Mouse (Mus musculus) lung, postnatal 0 days (tissue): ENCODE measurements around the gene Alg3. TPM values are rescaled to one million over a fixed set of nuclear protein-coding genes. Genes with fewer than 3 reads are reported as not detected.
A peak's percentile ranks its signal among the peaks of the same experiment; 100 is the strongest.

Source experiments
- ATAC-seq: fragments of 200-750 bp; cut with Nextera tagmentation; 2 replicates; pipeline ENCODE4 v1.8.0; 2017; ENCODE audit warnings: moderate library complexity
- DNase-seq: peaks from one replicate; pipeline ENCODE4 v3.0.0-alpha.2; 2016; ENCODE audit warnings: low spot score
- H3K27ac ChIP-seq: fragments of 300-500 bp; sonication (generic); 2 replicates; pipeline ENCODE4 v1.5.1; 2014; ENCODE audit warnings: antibody characterized with exemption, mild to moderate bottlenecking, low read length, mixed read lengths
- H3K27me3 ChIP-seq: fragments of 300-500 bp; sonication (generic); replicated peaks from 2 replicates; pipeline ENCODE4 v1.6.1; 2014; ENCODE audit warnings: low read length, mixed read lengths; ENCODE audit not compliant: insufficient read depth
- H3K36me3 ChIP-seq: fragments of 300-500 bp; sonication (generic); 2 replicates; pipeline ENCODE4 v1.6.1; 2014; ENCODE audit warnings: low read length, mixed read lengths; ENCODE audit not compliant: insufficient read depth
- H3K4me1 ChIP-seq: fragments of 300-500 bp; sonication (generic); 2 replicates; pipeline ENCODE4 v1.6.1; 2014; ENCODE audit warnings: antibody characterized with exemption, low read depth, low read length, mixed read lengths; ENCODE audit not compliant: insufficient read depth
- H3K4me2 ChIP-seq: fragments of 300-500 bp; sonication (generic); replicated peaks from 2 replicates; pipeline ENCODE4 v1.6.1; 2014; ENCODE audit warnings: low read depth, mild to moderate bottlenecking, low read length, moderate library complexity, mixed read lengths
- H3K4me3 ChIP-seq: fragments of 300-500 bp; sonication (generic); 2 replicates; pipeline ENCODE4 v1.5.1; 2014; ENCODE audit warnings: low read depth, low read length
- H3K9ac ChIP-seq: fragments of 300-500 bp; sonication (generic); replicated peaks from 2 replicates; pipeline ENCODE4 v1.6.1; 2014; ENCODE audit warnings: low read depth, mild to moderate bottlenecking
- H3K9me3 ChIP-seq: fragments of 300-500 bp; sonication (generic); 2 replicates; pipeline ENCODE4 v1.6.1; 2016; ENCODE audit warnings: low read length, mixed read lengths
- CTCF ChIP-seq: IDR thresholded peaks from 2 replicates; pipeline ENCODE4 v1.5.1; 2016; ENCODE audit warnings: antibody characterized with exemption, mild to moderate bottlenecking
- EP300 ChIP-seq: IDR thresholded peaks from 2 replicates; pipeline ENCODE4 v1.6.1; 2016; ENCODE audit warnings: antibody characterized with exemption, mild to moderate bottlenecking, control low read depth
- WGBS: fragments of 180-500 bp; shearing (Covaris S2); extraction: QIAGEN DNeasy Blood & Tissue Kit; methylation state at CpG from one replicate; pipeline ENCODE4 v1.1.7; 2014; 5-methylcytosine and 5-hydroxymethylcytosine counted together
- polyA plus RNA-seq: library from polyadenylated mRNA; unstranded; fragments of >200 nt; fragmentation: Nextera tagmentation; extraction: Ambion mirVana; gene quantifications from 2 replicates; pipeline ENCODE4 v1.2.1, GENCODE M21; 2015

Gene Alg3
- polyA plus RNA-seq = 17.6 and 19.3 TPM in 2 replicates

DNA sequence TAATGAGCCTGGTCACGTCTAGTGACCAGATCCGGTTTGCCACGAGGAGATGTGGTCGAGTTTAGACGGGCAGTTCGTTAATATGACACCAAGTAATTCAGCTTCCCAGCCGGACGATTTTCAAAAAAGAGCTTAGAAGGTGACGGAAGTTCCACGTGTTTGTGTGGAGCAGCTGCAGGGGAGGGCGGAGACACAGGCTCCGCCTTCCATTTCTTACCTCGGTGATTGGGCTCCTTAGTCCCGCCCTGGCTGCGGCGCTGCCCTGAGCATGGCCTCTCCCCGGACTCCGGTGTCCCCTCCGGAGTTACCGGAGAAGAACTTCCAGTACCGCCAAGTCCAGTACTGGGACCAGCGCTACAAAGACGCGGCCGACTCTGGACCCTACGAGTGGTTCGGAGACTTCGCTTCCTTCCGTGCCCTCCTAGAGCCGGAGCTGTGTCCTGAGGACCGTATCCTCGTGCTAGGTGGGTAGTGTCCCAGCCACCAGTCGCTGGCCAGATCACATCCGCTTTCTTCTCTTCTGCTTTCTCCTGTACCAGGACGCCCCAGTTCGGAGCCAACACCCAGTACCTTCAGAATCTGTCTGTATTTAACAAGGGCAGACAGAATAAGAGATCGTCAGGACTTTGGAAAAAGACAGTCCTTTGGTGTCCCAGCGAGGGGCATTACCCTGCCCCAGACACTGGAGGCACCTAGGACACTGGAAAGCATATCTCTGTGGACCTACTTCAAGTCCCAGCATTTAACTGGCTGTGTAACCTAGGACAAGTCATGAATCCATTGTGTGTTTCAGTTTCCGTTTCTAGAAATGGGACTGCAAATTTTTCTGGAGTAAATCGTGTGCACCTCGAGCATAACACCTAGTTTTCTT lies at the start of gene Alg3, which contains the start of the genes Eef1akmt4 and Gm49333:
Gene Alg3, minus strand, starts transcription at position 379 of the 871 bp plus-strand sequence.
Gene Eef1akmt4, plus strand, starts transcription at position 237 of the 871 bp plus-strand sequence.
Gene Gm49333, plus strand, starts transcription at position 254 of the 871 bp plus-strand sequence.
- 1% methylated on average over 41 of the region's 41 CpGs for WGBS
- no peaks in the 10 kb centered on the region for H3K27me3 ChIP-seq
- 0 out of 2 replicates have a peak, but pooled peaks have one; percentile 9 for TF ChIP-seq EP300
- TF ChIP-seq CTCF = no peak
- H3K4me3 ChIP-seq = peak within 1 kb of the TSS; percentile 59
- peak within 1 kb of the TSS; percentile 65 for H3K27ac ChIP-seq
- H3K9me3 ChIP-seq = no peaks in the 10 kb centered on the region
- peak within 1 kb of the TSS; percentile 50 for H3K9ac ChIP-seq
- H3K36me3 ChIP-seq = 0 out of 2 replicates have a peak, but pooled peaks cover 2% of the 10 kb centered on the region
- H3K4me2 ChIP-seq = peak within 1 kb of the TSS; percentile 82
- no peaks in the 10 kb centered on the region; the same call in 1 of the 2 replicates for H3K4me1 ChIP-seq
- DNase-seq (peak; percentile 98), ATAC-seq (peak; percentile 99)

DNA sequence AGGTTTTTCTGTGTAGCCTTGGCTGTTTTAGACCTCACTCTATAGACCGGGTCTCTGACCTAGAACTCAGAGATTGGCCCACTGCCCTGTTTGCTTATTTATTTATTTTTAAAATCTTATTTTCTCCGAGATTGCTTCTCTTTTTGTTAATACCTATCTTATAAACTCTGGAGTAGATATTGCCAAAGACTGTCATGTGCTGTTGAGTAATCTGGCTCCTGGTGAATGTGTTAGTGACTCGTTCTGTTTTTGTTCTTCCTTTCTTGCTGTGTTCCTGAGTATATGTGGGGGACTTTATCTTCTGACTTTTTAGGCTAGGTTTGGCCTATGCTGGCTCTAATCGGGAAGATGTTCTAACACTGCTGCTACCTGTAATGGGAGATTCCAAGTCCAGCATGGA lies 46.1 kb upstream of the Alg3 start:
- H3K4me1 ChIP-seq = no peaks in the 10 kb centered on the region
- H3K4me3 ChIP-seq = no peak overlapping the region
- H3K27ac ChIP-seq = no peak overlapping the region
- TF ChIP-seq CTCF (no peak), EP300 (no peak)
- no peaks in the 10 kb centered on the region for H3K9me3 ChIP-seq
- no peak overlapping the region for H3K4me2 ChIP-seq
- DNase-seq (no peak), ATAC-seq (no peak)
- H3K36me3 ChIP-seq = peaks cover 61% of the 10 kb centered on the region
- no peak overlapping the region for H3K9ac ChIP-seq
- H3K27me3 ChIP-seq = no peaks in the 10 kb centered on the region
- 89% methylated on average over 4 of the region's 4 CpGs for WGBS

GRCm38 (mm10) chr16:20653315-20653714 lies 41.8 kb upstream of the Alg3 start:
- no peak overlapping the region for H3K4me2 ChIP-seq
- WGBS = 53% methylated on average over 2 of the region's 2 CpGs
- ATAC-seq (no peak), DNase-seq (peak; percentile 24)
- H3K4me1 ChIP-seq = no peaks in the 10 kb centered on the region
- no peak for TF ChIP-seq CTCF
- H3K9me3 ChIP-seq = no peaks in the 10 kb centered on the region
- peaks cover 26% of the 10 kb centered on the region for H3K36me3 ChIP-seq
- H3K4me3 ChIP-seq = no peak overlapping the region
- H3K27ac ChIP-seq = no peak overlapping the region
- no peaks in the 10 kb centered on the region for H3K27me3 ChIP-seq
- no peak overlapping the region for H3K9ac ChIP-seq

DNA sequence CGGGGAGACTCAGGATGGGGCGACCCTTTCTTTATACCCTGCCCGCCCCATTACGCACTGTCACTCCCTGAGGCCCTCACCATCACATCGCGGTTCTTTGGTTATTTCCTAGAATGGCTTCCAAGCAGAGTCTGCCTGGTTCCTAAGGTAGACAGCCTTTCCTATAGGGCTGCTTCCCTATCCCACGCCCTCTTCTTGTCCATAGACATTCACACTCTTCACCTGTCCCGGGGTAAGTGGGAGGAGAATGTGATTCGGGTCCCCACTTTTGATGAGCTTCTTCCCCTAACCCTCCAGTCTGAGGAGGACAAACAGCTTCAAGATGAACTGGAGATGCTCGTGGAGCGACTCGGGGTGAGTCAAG lies 40.4 kb upstream of the Alg3 start:
- 7% methylated on average over 12 of the region's 12 CpGs for WGBS
- Histone ChIP-seq H3K4me1 (no peaks in the 10 kb centered on the region), H3K36me3 (peaks cover 16% of the 10 kb centered on the region; the same call in 1 of the 2 replicates), H3K9ac (peak overlapping the region; percentile 60), H3K27ac (no peak overlapping the region), H3K4me2 (peak overlapping the region; percentile 79), H3K4me3 (peak overlapping the region; percentile 57), H3K9me3 (no peaks in the 10 kb centered on the region), H3K27me3 (no peaks in the 10 kb centered on the region)
- DNase-seq = no peak
- TF ChIP-seq CTCF (no peak), EP300 (no peak)
- no peak; the same call in 1 of the 2 replicates for ATAC-seq

DNA sequence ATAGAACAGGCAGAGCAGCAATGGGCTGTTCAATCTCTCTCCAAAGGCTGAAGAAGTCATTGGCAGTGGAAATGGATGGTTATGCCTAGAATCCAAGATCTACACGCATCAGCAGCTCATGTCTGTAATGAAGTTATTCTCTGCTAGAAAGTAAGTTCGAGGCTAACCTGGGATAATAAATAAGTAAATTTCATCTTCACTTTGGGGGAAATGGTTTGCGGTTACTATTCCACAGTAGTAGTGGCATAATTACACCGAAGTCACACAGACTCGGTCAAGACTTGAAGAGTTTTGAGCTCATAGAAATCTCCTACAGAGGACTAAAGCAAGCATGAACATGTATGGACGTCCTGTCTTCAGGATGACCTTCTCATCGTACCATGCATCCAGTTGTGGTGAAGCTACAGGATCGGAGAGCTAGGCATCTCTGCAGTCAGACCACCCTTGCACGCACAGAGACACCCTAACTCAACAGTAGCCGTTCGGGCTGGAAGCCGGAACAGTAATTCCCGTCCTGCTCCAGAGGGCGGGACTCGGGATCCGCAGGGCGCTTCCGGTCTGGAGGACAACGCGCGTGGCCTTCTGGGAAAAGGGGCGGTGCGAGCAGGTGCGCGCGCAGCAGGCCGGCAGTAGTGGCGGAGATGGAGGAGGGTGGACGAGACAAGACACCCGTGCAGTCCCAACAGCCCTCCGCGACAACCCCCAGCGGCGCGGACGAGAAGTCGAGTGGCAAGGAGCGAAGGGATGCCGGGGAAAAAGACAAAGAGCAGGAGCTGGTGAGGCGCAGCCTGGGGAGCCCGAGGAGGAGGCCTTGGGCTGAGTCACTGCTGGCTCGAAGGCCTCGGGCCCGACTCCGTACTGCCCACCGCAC lies 39.8 kb upstream of the Alg3 start, which contains the start of gene Psmd2:
Gene Psmd2, plus strand, starts transcription at position 577 of the 871 bp plus-strand sequence.
- TF ChIP-seq CTCF (peak; percentile 34; the same call in 1 of the 2 replicates), EP300 (no peak)
- no peaks in the 10 kb centered on the region for H3K9me3 ChIP-seq
- WGBS = 2% methylated on average over 35 of the region's 46 CpGs
- peak within 1 kb of the TSS; percentile 79 for H3K4me2 ChIP-seq
- H3K27ac ChIP-seq = peak within 1 kb of the TSS; percentile 64
- ATAC-seq (peak; percentile 99), DNase-seq (peak; percentile 96)
- H3K27me3 ChIP-seq = no peaks in the 10 kb centered on the region
- peaks cover 10% of the 10 kb centered on the region; the same call in 1 of the 2 replicates for H3K36me3 ChIP-seq
- H3K9ac ChIP-seq = peak within 1 kb of the TSS; percentile 60
- peak within 1 kb of the TSS; percentile 57 for H3K4me3 ChIP-seq
- no peaks in the 10 kb centered on the region for H3K4me1 ChIP-seq

DNA sequence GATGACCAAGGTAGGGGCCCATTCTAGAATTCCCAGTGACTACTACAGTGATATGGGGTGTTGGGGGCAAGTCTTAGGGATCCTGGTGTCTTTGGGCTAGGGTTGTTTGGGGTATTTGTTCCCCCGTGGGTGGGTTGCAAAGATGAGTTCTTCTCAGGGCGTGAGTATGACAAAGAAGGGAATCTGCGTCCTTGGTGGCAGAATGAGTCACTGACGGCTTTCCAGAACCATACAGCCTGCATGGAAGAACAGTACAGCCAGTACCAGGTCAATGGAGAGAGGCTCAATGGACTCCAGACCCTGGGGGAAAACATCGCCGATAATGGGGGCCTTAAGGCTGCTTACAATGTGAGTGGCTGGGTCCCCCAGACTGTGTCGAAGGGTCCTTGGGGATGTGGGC lies 32.4 kb upstream of the Alg3 start:
- H3K4me1 ChIP-seq = no peaks in the 10 kb centered on the region
- H3K36me3 ChIP-seq = no peaks in the 10 kb centered on the region
- H3K27ac ChIP-seq = no peak overlapping the region
- no peak overlapping the region for H3K4me2 ChIP-seq
- no peak for DNase-seq
- H3K4me3 ChIP-seq = no peak overlapping the region
- no peaks in the 10 kb centered on the region for H3K27me3 ChIP-seq
- 81% methylated on average over 7 of the region's 7 CpGs for whole genome bisulfite sequencing
- no peak for ATAC-seq
- no peaks in the 10 kb centered on the region for H3K9me3 ChIP-seq
- no peak for TF ChIP-seq EP300
- TF ChIP-seq CTCF = no peak
- H3K9ac ChIP-seq = no peak overlapping the region
